Mouse (Mus musculus) lung, postnatal 0 days (tissue): Measurements from ENCODE around the gene Rps6kb1.

Source experiments
- CTCF ChIP-seq: IDR thresholded peaks from 2 replicates; pipeline ENCODE4 v1.5.1; 2016; ENCODE audit warnings: antibody characterized with exemption, mild to moderate bottlenecking
- EP300 ChIP-seq: IDR thresholded peaks from 2 replicates; pipeline ENCODE4 v1.6.1; 2016; ENCODE audit warnings: antibody characterized with exemption, mild to moderate bottlenecking, control low read depth

- TF ChIP-seq CTCF (no peak), EP300 (no peak)
These were observed 76.3 kb downstream of the Rps6kb1 start for GRCm38 (mm10) chr11:86468345-86468744.
